In the genomic region with DNA sequence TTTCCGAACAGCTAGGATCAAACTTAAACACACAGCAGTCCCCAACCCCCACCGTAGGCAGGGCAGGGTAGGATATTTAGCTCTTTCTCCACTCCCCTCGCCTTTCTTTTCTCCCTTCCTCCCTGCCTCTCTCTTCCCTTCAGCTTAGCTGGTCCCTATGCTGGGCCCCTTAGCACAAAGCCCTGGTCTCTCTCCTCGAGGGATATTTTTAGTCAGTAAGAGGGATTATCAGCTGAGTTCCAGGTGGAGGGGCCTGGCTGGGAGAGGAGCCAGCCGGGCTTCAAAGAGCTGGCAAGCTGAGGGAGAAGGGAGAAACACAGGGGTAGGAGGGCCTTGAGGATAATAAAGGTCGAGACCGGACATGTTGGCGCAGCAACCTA, we compare ENCODE assay signal across 8 mouse cellular contexts. TPM values are rescaled to one million over a fixed set of nuclear protein-coding genes. Genes with fewer than 3 reads are reported as not detected.
DNase-seq lines count a peak whose midpoint lies in the region; ATAC-seq and TF ChIP-seq lines count a peak whose summit lies in the region.

No protein-coding gene starts in this region.

- H3K4me1 ChIP-seq in liver, postnatal 0 days (ENCODE audit: insufficient read depth) = no peaks in the 10 kb centered on the region; the same call in 1 of the 2 replicates
- peaks cover 17% of the 10 kb centered on the region for H3K4me1 ChIP-seq in forebrain, embryonic 12.5 days
- H3K4me1 ChIP-seq in intestine, embryonic 14.5 days (replicated peaks; ENCODE audit: control insufficient read depth, insufficient read depth, low read length) = peaks cover 20% of the 10 kb centered on the region
- peaks cover 24% of the 10 kb centered on the region for H3K4me1 ChIP-seq in stomach, embryonic 14.5 days (ENCODE audit: control insufficient read depth, insufficient read depth, low read length)

- H3K4me3 ChIP-seq in liver, postnatal 0 days (ENCODE audit: low read depth, low read length) = no peak overlapping the region
- no peak overlapping the region for H3K4me3 ChIP-seq in forebrain, embryonic 12.5 days (replicated peaks)
- no peak overlapping the region for H3K4me3 ChIP-seq in intestine, embryonic 14.5 days (ENCODE audit: low read depth, low read length)
- no peak overlapping the region for H3K4me3 ChIP-seq in stomach, embryonic 14.5 days (ENCODE audit: low read depth, low read length)

- no peak overlapping the region for H3K27ac ChIP-seq in liver, postnatal 0 days (ENCODE audit: low read depth)
- peak overlapping the region; percentile 79 for H3K27ac ChIP-seq in forebrain, embryonic 12.5 days
- H3K27ac ChIP-seq in intestine, embryonic 14.5 days (ENCODE audit: low read depth) = peak overlapping the region; percentile 64
- peak overlapping the region; percentile 89 for H3K27ac ChIP-seq in stomach, embryonic 14.5 days (ENCODE audit: low read length)

- H3K27me3 ChIP-seq in liver, postnatal 0 days (ENCODE audit: insufficient read depth, low read length) = no peaks in the 10 kb centered on the region
- no peaks in the 10 kb centered on the region for H3K27me3 ChIP-seq in forebrain, embryonic 12.5 days
- H3K27me3 ChIP-seq in intestine, embryonic 14.5 days (replicated peaks; ENCODE audit: control insufficient read depth, insufficient read depth, low read length) = no peaks in the 10 kb centered on the region
- no peaks in the 10 kb centered on the region for H3K27me3 ChIP-seq in stomach, embryonic 14.5 days (ENCODE audit: control insufficient read depth, insufficient read depth, low read length)

- no peaks in the 10 kb centered on the region for H3K36me3 ChIP-seq in liver, postnatal 0 days (replicated peaks; ENCODE audit: insufficient read depth, low read length)
- peaks cover under 1% of the 10 kb centered on the region; the same call in 1 of the 2 replicates for H3K36me3 ChIP-seq in forebrain, embryonic 12.5 days (replicated peaks)
- H3K36me3 ChIP-seq in intestine, embryonic 14.5 days (ENCODE audit: control insufficient read depth, insufficient read depth, low read length) = peaks cover 4% of the 10 kb centered on the region; the same call in 1 of the 2 replicates
- H3K36me3 ChIP-seq in stomach, embryonic 14.5 days (ENCODE audit: control insufficient read depth, insufficient read depth, low read length) = peaks cover 7% of the 10 kb centered on the region; the same call in 1 of the 2 replicates

- H3K4me2 ChIP-seq in liver, postnatal 0 days (ENCODE audit: low read depth, low read length) = no peak overlapping the region
- H3K4me2 ChIP-seq in forebrain, embryonic 12.5 days = 0 out of 2 replicates have a peak overlapping the region, but pooled peaks have one; percentile 13
- H3K4me2 ChIP-seq in intestine, embryonic 14.5 days (ENCODE audit: low read length) = peak overlapping the region; percentile 23
- peak overlapping the region; percentile 32; the same call in 1 of the 2 replicates for H3K4me2 ChIP-seq in stomach, embryonic 14.5 days (replicated peaks; ENCODE audit: low read depth, low read length)

- WGBS in liver, postnatal 0 days (ENCODE audit: insufficient replicate concordance) = 43% methylated on average over 8 of the region's 8 CpGs
- 8% methylated on average over 8 of the region's 8 CpGs for WGBS in forebrain, embryonic 12.5 days
- 13% methylated on average over 8 of the region's 8 CpGs for WGBS in intestine, embryonic 14.5 days
- 19% methylated on average over 8 of the region's 8 CpGs for WGBS in stomach, embryonic 14.5 days

- H3K9ac ChIP-seq in liver, postnatal 0 days (replicated peaks) = no peak overlapping the region
- H3K9ac ChIP-seq in forebrain, embryonic 12.5 days = no peak overlapping the region
- no peak overlapping the region for H3K9ac ChIP-seq in intestine, embryonic 14.5 days (ENCODE audit: low read length)
- H3K9ac ChIP-seq in stomach, embryonic 14.5 days (replicated peaks; ENCODE audit: low read depth, low read length) = no peak overlapping the region

- DNase-seq in liver = peak; percentile 15
- no peak for DNase-seq in liver, postnatal 0 days
- peak; percentile 72 for DNase-seq in intestine, embryonic 14.5 days (ENCODE audit: low spot score)
- no peak for DNase-seq in layer of hippocampus, adult 9-11 months
- DNase-seq in gastrocnemius, postnatal 14 days = no peak

- no peak for ATAC-seq in liver, postnatal 0 days
- ATAC-seq in forebrain, embryonic 12.5 days (ENCODE audit: low FRiP score) = peak; percentile 80
- ATAC-seq in intestine, embryonic 14.5 days (replicated peaks; ENCODE audit: low FRiP score, low TSS enrichment, low read depth) = peak; percentile 82
- peak; percentile 89 for ATAC-seq in stomach, embryonic 14.5 days (ENCODE audit: insufficient number of reproducible peaks, insufficient read depth, low FRiP score, low read depth)
- no peak for ATAC-seq in erythroblast, adult 5-6 weeks (replicated peaks; ENCODE audit: low FRiP score, poor library complexity, severe bottlenecking)

- TF ChIP-seq CTCF in liver, postnatal 0 days (IDR thresholded peaks at IDR 0.05; ENCODE audit: low read depth) = no peak

- H3K9me3 ChIP-seq in liver, postnatal 0 days (ENCODE audit: low read length) = no peaks in the 10 kb centered on the region
- no peaks in the 10 kb centered on the region for H3K9me3 ChIP-seq in forebrain, embryonic 12.5 days
- H3K9me3 ChIP-seq in intestine, embryonic 14.5 days (ENCODE audit: control insufficient read depth, low read length) = no peaks in the 10 kb centered on the region
- no peaks in the 10 kb centered on the region for H3K9me3 ChIP-seq in stomach, embryonic 14.5 days (ENCODE audit: control insufficient read depth, low read depth, low read length)

- TF ChIP-seq EP300 in liver, postnatal 0 days (IDR thresholded peaks at IDR 0.05; ENCODE audit: low read depth) = no peak

- intact Hi-C loops in gastrocnemius, postnatal 14 days (cut with DNase I; ENCODE audit: low total_unique reads) = loop anchor here (10.0 kb wide), 1 partner anchor 367 kb away; no protein-coding TSS in a partner anchor

RNA-seq across cellular contexts. Expression of a gene that starts 19.3 kb away (rescaled TPM):
- polyA plus RNA-seq in liver, postnatal 0 days (2015; fragmentation: Nextera tagmentation; extraction: Ambion mirVana) = 3.8 and 3.9 TPM in 2 replicates
- polyA plus RNA-seq in forebrain, embryonic 12.5 days (2016; fragmentation: Nextera tagmentation; extraction: Ambion mirVana) = 18.4 and 21.7 TPM in 2 replicates
- 25.0 and 27.3 TPM in 2 replicates for polyA plus RNA-seq in intestine, embryonic 14.5 days (2014; fragmentation: Nextera tagmentation; extraction: Ambion mirVana)
- 44.6 and 46.2 TPM in 2 replicates for polyA plus RNA-seq in stomach, embryonic 14.5 days (2014; fragmentation: Nextera tagmentation; extraction: Ambion mirVana)
- 1 to 10 TPM; 5.4 to 7.1 TPM for total RNA-seq in gastrocnemius, postnatal 14 days (2021)
- total RNA-seq in erythroblast, adult 5-6 weeks (2015; ENCODE audit: low replicate concordance) = not detected in 2 replicates
- total RNA-seq in erythroblast, adult 5-6 weeks (2017; ENCODE audit: low replicate concordance) = 0.70 and 0.77 TPM in 2 replicates

Comparison
In these comparisons a context has a peak if more than half of its experiments do, and no peak if none do; other contexts are left out.
1. DNase-seq: peak in liver (single experiment) and intestine, embryonic 14.5 days (single experiment); none in liver, postnatal 0 days (single experiment), layer of hippocampus, adult 9-11 months (single experiment) and gastrocnemius, postnatal 14 days (single experiment).
2. ATAC-seq: peak in forebrain, embryonic 12.5 days (single experiment), intestine, embryonic 14.5 days (single experiment) and stomach, embryonic 14.5 days (single experiment); none in liver, postnatal 0 days (single experiment) and erythroblast, adult 5-6 weeks (single experiment).